Mouse (Mus musculus) ES-E14 (cell line): ENCODE data around the gene Acp7. TPM values are rescaled to one million over a fixed set of nuclear protein-coding genes. Genes with fewer than 3 reads are reported as not detected.

Source experiments
- DNase-seq: peaks from one replicate; pipeline ENCODE4 v3.0.0-alpha.2; 2013; ENCODE audit warnings: low read depth, low spot score
- H3K27ac ChIP-seq: 2 replicates; pipeline ENCODE4 v1.5.1; 2012; ENCODE audit warnings: low read depth, mild to moderate bottlenecking, low read length, moderate library complexity, mixed read lengths; ENCODE audit not compliant: poor library complexity, insufficient read depth, severe bottlenecking
- H3K36me3 ChIP-seq: 2 replicates; pipeline ENCODE4 v1.6.1; 2012; ENCODE audit warnings: mild to moderate bottlenecking, low read length, moderate library complexity, mixed read lengths; ENCODE audit not compliant: control insufficient read depth, poor library complexity, insufficient read depth, severe bottlenecking
- H3K4me1 ChIP-seq, 2 experiments: fragments of 150-350 bp in 1 of 2; sonication (generic) in 1 of 2; 2 replicates each; pipeline ENCODE4 v1.6.1; 2012; ENCODE audit warnings: low read length in 2 of 2, mild to moderate bottlenecking in 1 of 2, mixed read lengths in 1 of 2; ENCODE audit not compliant: control insufficient read depth in 2 of 2, insufficient read depth in 2 of 2, poor library complexity in 1 of 2
- H3K4me3 ChIP-seq, 2 experiments: fragments of 150-350 bp in 1 of 2; sonication (generic) in 1 of 2; 2 replicates each; pipeline ENCODE4 v1.5.1; 2012; ENCODE audit warnings: low read length in 2 of 2, low read depth in 1 of 2, mild to moderate bottlenecking in 1 of 2, mixed read lengths in 1 of 2; ENCODE audit not compliant: insufficient read depth in 1 of 2, poor library complexity in 1 of 2, severe bottlenecking in 1 of 2
- H3K9ac ChIP-seq: 2 replicates; pipeline ENCODE4 v1.6.1; 2012; ENCODE audit warnings: low read depth, mild to moderate bottlenecking, low read length, mixed read lengths; ENCODE audit not compliant: poor library complexity, insufficient read depth, severe bottlenecking
- H3K9me3 ChIP-seq: fragments of 150-350 bp; sonication (generic); 2 replicates; pipeline ENCODE4 v1.6.1; 2012; ENCODE audit warnings: low read depth, mild to moderate bottlenecking, low read length; ENCODE audit not compliant: control insufficient read depth, insufficient read depth
- CHD2 ChIP-seq: IDR thresholded peaks from 2 replicates; pipeline ENCODE4 v1.6.1; 2014; ENCODE audit warnings: mild to moderate bottlenecking, low read depth, low read length, inconsistent platforms
- HCFC1 ChIP-seq: IDR thresholded peaks from 2 replicates; pipeline ENCODE4 v1.6.1; 2012; ENCODE audit warnings: low read length, inconsistent platforms, borderline replicate concordance; ENCODE audit not compliant: insufficient read depth
- MAFK ChIP-seq: IDR thresholded peaks from 2 replicates; pipeline ENCODE4 v1.6.1; 2014; ENCODE audit warnings: mild to moderate bottlenecking, low read depth, low read length, inconsistent platforms; ENCODE audit not compliant: insufficient read depth
- ZC3H11A ChIP-seq: IDR thresholded peaks from 2 replicates; pipeline ENCODE4 v1.6.1; 2012; ENCODE audit warnings: low read depth, mild to moderate bottlenecking, inconsistent platforms, low read length, borderline replicate concordance
- ZNF384 ChIP-seq: IDR thresholded peaks from 2 replicates; pipeline ENCODE4 v1.6.1; 2012; ENCODE audit warnings: low read depth, low read length, inconsistent platforms
- in situ Hi-C, 2 experiments: fragments of 600-800 bp; cut with MboI; formaldehyde crosslinking; loops; one replicate each; pipeline ENCODE4 v1.15.1; 2025; ENCODE audit warnings: low sequenced_read_pairs in 2 of 2, inconsistent platforms in 1 of 2; ENCODE audit not compliant: unreplicated experiment in 2 of 2
- total RNA-seq: library from RNA; depleted of rRNA; stranded (reverse); fragments of 300-350 nt; gene quantifications from 2 replicates; pipeline ENCODE4 v1.2.3, GENCODE M21; 2012

Acp7 gene
- total RNA-seq, 1 experiment, result 2.5 TPM

DNA sequence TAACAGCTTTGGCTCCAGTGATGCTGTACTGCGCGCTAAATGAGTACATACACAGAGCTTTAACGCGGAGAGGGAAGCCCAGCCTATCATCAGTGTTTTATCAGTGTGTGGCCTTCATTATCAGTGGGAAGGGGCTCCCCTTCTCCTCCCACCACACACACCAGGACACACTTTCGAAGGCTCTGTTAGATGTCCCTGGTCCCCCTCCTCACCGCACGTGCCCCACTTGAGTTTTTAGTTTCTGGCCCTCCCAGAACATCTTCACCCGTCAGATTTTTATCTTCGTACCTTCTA lies 33.9 kb downstream of the Acp7 start:
- H3K27ac ChIP-seq, result peak overlapping the region; percentile 75
- H3K9me3 ChIP-seq, result no peaks in the 10 kb centered on the region
- peaks cover 7% of the 10 kb centered on the region; the same call in 1 of the 2 replicates for H3K36me3 ChIP-seq
- TF ChIP-seq ZC3H11A (no peak), CHD2 (no peak), ZNF384 (no peak), MAFK (no peak)
- peak overlapping the region; percentile 88; the same call in 1 of the 2 replicates for H3K9ac ChIP-seq
- H3K4me1 ChIP-seq, result peaks cover 21 to 33% of the 10 kb centered on the region in 2 experiments
- no peak for DNase-seq
- in situ Hi-C loops, result no loop called here
- peak overlapping the region; percentile 78 to 94 for H3K4me3 ChIP-seq

DNA sequence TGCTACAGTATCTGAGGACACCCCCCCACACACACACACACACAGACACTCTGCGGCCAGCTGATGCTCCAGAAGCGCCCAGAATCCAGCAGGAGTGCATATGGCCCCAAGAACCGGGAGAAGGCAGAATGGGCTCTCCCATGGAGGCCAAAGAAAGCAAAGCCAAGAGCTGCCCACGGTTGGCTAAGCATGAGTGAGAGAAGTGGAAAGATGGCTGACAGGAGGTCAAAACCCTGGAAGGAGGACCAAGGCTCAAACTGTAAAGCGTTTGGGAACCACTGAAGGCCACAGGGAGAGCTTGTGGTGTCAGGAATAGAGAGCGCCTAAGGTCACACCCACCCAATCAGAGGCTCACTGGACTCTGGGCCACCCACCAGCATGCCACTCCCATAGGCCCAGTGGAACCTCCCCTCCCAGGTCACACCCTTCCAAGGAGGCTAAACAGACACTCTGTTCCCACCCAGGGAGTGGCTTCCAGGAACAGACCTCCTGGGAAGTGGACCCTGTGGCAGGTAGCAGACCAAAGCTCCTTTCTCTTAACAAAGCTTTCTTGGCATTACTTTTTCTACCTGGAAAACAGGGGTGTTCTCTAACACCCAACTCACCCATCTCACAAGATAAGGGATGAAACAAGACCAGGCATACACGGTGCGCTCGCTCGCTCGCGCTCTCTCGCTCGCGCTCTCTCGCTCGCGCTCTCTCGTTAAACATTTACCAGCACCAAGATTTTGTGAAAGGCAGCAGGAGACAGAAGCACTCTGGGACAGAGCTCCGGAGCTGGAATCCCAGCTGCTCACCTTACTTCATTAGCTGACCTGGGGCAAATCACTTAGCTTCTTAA lies 34.5 kb downstream of the Acp7 start:
- peaks cover 27 to 38% of the 10 kb centered on the region in 2 experiments for H3K4me1 ChIP-seq
- H3K27ac ChIP-seq, result peak overlapping the region; percentile 75
- no peaks in the 10 kb centered on the region for H3K9me3 ChIP-seq
- H3K9ac ChIP-seq, result peak overlapping the region; percentile 88; the same call in 1 of the 2 replicates
- in situ Hi-C loops, result no loop called here
- DNase-seq, result peak; percentile 79
- TF ChIP-seq MAFK (no peak), ZC3H11A (no peak), HCFC1 (no peak), ZNF384 (no peak), CHD2 (no peak)
- peak overlapping the region; percentile 78 to 94 for H3K4me3 ChIP-seq
- peaks cover 7% of the 10 kb centered on the region; the same call in 1 of the 2 replicates for H3K36me3 ChIP-seq

DNA sequence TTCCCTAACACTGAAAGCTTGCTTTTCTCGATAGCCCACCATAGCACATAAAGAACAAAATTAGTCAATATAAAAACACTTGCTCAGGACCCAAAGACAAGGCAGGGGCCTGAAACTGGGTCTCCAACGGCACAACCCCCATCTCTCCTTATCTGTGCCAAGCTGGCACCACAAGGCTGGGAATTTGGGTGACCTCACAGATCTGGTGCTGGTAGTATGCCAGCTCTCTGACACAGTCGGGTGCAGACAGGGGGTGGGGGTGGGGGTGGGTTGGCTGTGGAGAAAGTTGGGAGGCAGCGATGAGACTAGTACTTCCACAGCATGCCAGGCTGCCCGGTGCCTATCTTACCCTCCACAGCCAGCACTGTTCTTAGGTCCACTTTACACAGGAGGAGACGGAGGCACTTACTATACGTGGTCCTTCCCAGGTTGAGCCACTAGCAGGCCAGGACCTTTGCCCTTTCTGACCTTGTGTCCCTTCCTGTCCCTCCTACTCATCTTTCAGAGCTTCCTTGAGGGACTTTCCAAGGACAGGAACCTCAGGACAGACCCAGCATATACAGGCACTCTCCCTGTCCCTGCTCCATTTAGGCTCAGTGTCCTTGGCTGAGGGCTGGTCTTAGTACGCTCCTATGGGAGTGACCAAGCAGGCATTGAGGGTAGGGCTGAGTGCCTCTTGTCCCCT lies 35.2 kb downstream of the Acp7 start:
- Histone ChIP-seq H3K36me3 (peaks cover 7% of the 10 kb centered on the region; the same call in 1 of the 2 replicates), H3K9ac (no peak overlapping the region), H3K4me3 (peak overlapping the region; percentile 78 to 94; a peak in 3 of 4 replicates), H3K9me3 (no peaks in the 10 kb centered on the region), H3K4me1 (peaks cover 32 to 45% of the 10 kb centered on the region in 2 experiments), H3K27ac (no peak overlapping the region; the same call in 1 of the 2 replicates)
- DNase-seq, result no peak
- TF ChIP-seq MAFK (no peak), ZNF384 (no peak), HCFC1 (no peak), CHD2 (no peak), ZC3H11A (no peak)
- in situ Hi-C loops, result no loop called here

DNA sequence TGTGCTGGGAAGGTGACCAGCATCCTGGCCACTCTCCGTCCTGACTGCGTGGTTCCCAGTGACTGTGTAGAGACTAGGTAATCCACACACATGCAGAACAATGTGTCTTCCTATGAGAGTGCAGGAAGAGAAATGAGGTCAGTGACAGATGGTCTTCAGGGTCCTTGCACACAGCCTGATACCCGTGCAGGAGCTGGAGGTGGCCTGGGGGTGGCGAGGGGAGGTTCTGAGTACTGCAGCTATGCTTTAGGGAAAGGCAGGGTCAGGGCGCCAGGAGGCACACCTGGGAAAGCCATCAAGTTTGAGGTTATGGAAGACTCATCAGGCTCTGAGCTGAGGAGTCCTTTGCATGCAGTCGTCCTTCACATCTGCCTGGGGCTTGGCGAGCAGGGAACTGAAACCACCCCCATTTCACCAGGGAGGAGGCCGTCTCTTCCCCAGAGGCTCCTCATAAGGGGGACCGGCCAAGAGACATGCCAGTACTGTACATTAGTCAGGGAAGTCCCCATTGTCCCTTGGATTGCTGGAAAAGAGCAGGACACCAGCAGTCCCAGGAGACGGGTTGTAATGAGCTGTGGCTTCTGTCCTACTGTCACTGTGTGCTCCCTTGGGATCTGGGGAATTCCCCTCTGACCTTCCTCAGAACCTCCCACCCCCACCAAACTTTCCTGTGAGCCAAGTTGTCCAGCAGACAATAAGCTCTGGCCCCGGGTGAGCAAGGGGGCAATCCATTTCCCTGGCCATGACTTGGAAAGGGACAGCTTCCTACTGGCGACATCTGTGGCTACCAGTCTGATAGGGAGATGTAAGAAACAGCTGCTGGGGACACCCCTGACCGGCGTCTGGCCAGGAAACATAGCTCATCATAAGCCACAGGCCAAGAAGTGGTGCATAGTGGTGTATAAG lies 37.7 kb downstream of the Acp7 start:
- no peak overlapping the region; the same call in 1 of the 2 replicates for H3K9ac ChIP-seq
- H3K27ac ChIP-seq, result no peak overlapping the region
- no peak overlapping the region for H3K4me3 ChIP-seq
- in situ Hi-C loops, result no loop called here
- peaks cover 7% of the 10 kb centered on the region; the same call in 1 of the 2 replicates for H3K36me3 ChIP-seq
- no peaks in the 10 kb centered on the region for H3K9me3 ChIP-seq
- DNase-seq, result no peak
- H3K4me1 ChIP-seq, result peaks cover 34 to 48% of the 10 kb centered on the region in 2 experiments
- TF ChIP-seq ZC3H11A (no peak), CHD2 (no peak), MAFK (no peak), HCFC1 (no peak), ZNF384 (no peak)
